Mouse (Mus musculus): ENCODE measurements around the gene Erc2. TPM values are rescaled to one million over a fixed set of nuclear protein-coding genes. Genes with fewer than 3 reads are reported as not detected.
A peak's percentile ranks its signal among the peaks of the same experiment; 100 is the strongest.

The Erc2 gene
- polyA plus RNA-seq, 1 experiment = not detected

- no peak overlapping the region for H3K4me3 ChIP-seq (ENCODE audit: insufficient read depth, low read depth, low read length)
- H3K4me1 ChIP-seq (ENCODE audit: control insufficient read depth, insufficient read depth, insufficient read length, low read length) = no peaks in the 10 kb centered on the region
- H3K27ac ChIP-seq (replicated peaks; ENCODE audit: low read depth, low read length) = no peak overlapping the region
Measured at GRCm38 (mm10) chr14:28494273-28494672, 872.0 kb downstream of the Erc2 start.

- Histone ChIP-seq H3K4me1 (ENCODE audit: control insufficient read depth, insufficient read depth, insufficient read length, low read length) (no peaks in the 10 kb centered on the region), H3K4me3 (ENCODE audit: insufficient read depth, low read depth, low read length) (no peak overlapping the region), H3K27ac (replicated peaks; ENCODE audit: low read depth, low read length) (no peak overlapping the region)
Measured at GRCm38 (mm10) chr14:28501216-28501878, 879.1 kb downstream of the Erc2 start.

GRCm38 (mm10) chr14:28503276-28503675, 881.0 kb downstream of the Erc2 start:
- Histone ChIP-seq H3K4me1 (ENCODE audit: control insufficient read depth, insufficient read depth, insufficient read length, low read length) (no peaks in the 10 kb centered on the region), H3K27ac (replicated peaks; ENCODE audit: low read depth, low read length) (no peak overlapping the region), H3K4me3 (ENCODE audit: insufficient read depth, low read depth, low read length) (no peak overlapping the region)

- no peaks in the 10 kb centered on the region for H3K4me1 ChIP-seq (ENCODE audit: control insufficient read depth, insufficient read depth, insufficient read length, low read length)
- H3K27ac ChIP-seq (replicated peaks; ENCODE audit: low read depth, low read length) = peak within 1 kb of the TSS; percentile 59
- peak within 1 kb of the TSS; percentile 80 for H3K4me3 ChIP-seq (ENCODE audit: insufficient read depth, low read depth, low read length)
Measured at GRCm38 (mm10) chr14:28504101-28505050, 882.1 kb downstream of the Erc2 start, which contains the start of gene Wnt5a. Gene Wnt5a, plus strand, starts transcription at chr14:28504750.

- Histone ChIP-seq H3K4me1 (ENCODE audit: control insufficient read depth, insufficient read depth, insufficient read length, low read length) (no peaks in the 10 kb centered on the region), H3K27ac (replicated peaks; ENCODE audit: low read depth, low read length) (peak overlapping the region; percentile 59), H3K4me3 (ENCODE audit: insufficient read depth, low read depth, low read length) (peak overlapping the region; percentile 80)
Measured at GRCm38 (mm10) chr14:28505051-28505585, 882.9 kb downstream of the Erc2 start.

- Histone ChIP-seq H3K27ac (replicated peaks; ENCODE audit: low read depth, low read length) (peak overlapping the region; percentile 20; the same call in 1 of the 2 replicates), H3K4me3 (ENCODE audit: insufficient read depth, low read depth, low read length) (peak overlapping the region; percentile 80), H3K4me1 (ENCODE audit: control insufficient read depth, insufficient read depth, insufficient read length, low read length) (no peaks in the 10 kb centered on the region)
Measured at GRCm38 (mm10) chr14:28505586-28506375, 883.6 kb downstream of the Erc2 start.

GRCm38 (mm10) chr14:28506376-28506831, 884.2 kb downstream of the Erc2 start:
- peak overlapping the region; percentile 80 for H3K4me3 ChIP-seq (ENCODE audit: insufficient read depth, low read depth, low read length)
- no peaks in the 10 kb centered on the region for H3K4me1 ChIP-seq (ENCODE audit: control insufficient read depth, insufficient read depth, insufficient read length, low read length)
- H3K27ac ChIP-seq (replicated peaks; ENCODE audit: low read depth, low read length) = peak overlapping the region; percentile 46

GRCm38 (mm10) chr14:28507011-28507410, 884.8 kb downstream of the Erc2 start:
- H3K27ac ChIP-seq (replicated peaks; ENCODE audit: low read depth, low read length) = peak overlapping the region; percentile 46
- H3K4me1 ChIP-seq (ENCODE audit: control insufficient read depth, insufficient read depth, insufficient read length, low read length) = no peaks in the 10 kb centered on the region
- peak overlapping the region; percentile 80 for H3K4me3 ChIP-seq (ENCODE audit: insufficient read depth, low read depth, low read length)

GRCm38 (mm10) chr14:28507471-28507870, 885.2 kb downstream of the Erc2 start:
- peak overlapping the region; percentile 80 for H3K4me3 ChIP-seq (ENCODE audit: insufficient read depth, low read depth, low read length)
- no peaks in the 10 kb centered on the region for H3K4me1 ChIP-seq (ENCODE audit: control insufficient read depth, insufficient read depth, insufficient read length, low read length)
- H3K27ac ChIP-seq (replicated peaks; ENCODE audit: low read depth, low read length) = no peak overlapping the region

GRCm38 (mm10) chr14:28508288-28509258, 886.3 kb downstream of the Erc2 start:
- H3K27ac ChIP-seq (replicated peaks; ENCODE audit: low read depth, low read length) = no peak overlapping the region
- no peaks in the 10 kb centered on the region for H3K4me1 ChIP-seq (ENCODE audit: control insufficient read depth, insufficient read depth, insufficient read length, low read length)
- peak overlapping the region; percentile 32; the same call in 1 of the 2 replicates for H3K4me3 ChIP-seq (ENCODE audit: insufficient read depth, low read depth, low read length)

- peak overlapping the region; percentile 32 for H3K4me3 ChIP-seq (ENCODE audit: insufficient read depth, low read depth, low read length)
- no peak overlapping the region for H3K27ac ChIP-seq (replicated peaks; ENCODE audit: low read depth, low read length)
- H3K4me1 ChIP-seq (ENCODE audit: control insufficient read depth, insufficient read depth, insufficient read length, low read length) = no peaks in the 10 kb centered on the region
Measured at GRCm38 (mm10) chr14:28509441-28510340, 887.5 kb downstream of the Erc2 start.

GRCm38 (mm10) chr14:28510341-28511028, 888.3 kb downstream of the Erc2 start:
- Histone ChIP-seq H3K27ac (replicated peaks; ENCODE audit: low read depth, low read length) (no peak overlapping the region), H3K4me1 (ENCODE audit: control insufficient read depth, insufficient read depth, insufficient read length, low read length) (no peaks in the 10 kb centered on the region), H3K4me3 (ENCODE audit: insufficient read depth, low read depth, low read length) (peak overlapping the region; percentile 26)
